Mouse (Mus musculus) embryonic facial prominence, embryonic 12.5 days (tissue): Measurements from ENCODE around the gene Dcaf8. TPM values are rescaled to one million over a fixed set of nuclear protein-coding genes. Genes with fewer than 3 reads are reported as not detected.
A peak's percentile ranks its signal among the peaks of the same experiment; 100 is the strongest.

Experiments used
- ATAC-seq: fragments of 200-750 bp; cut with Nextera tagmentation; 2 replicates; pipeline ENCODE4 v1.8.0; 2017; ENCODE audit not compliant: insufficient number of reproducible peaks, insufficient read depth, low FRiP score, low TSS enrichment
- H3K27ac ChIP-seq: fragments of 300-500 bp; sonication (generic); 2 replicates; pipeline ENCODE4 v1.5.1; 2016; ENCODE audit warnings: mild to moderate bottlenecking
- H3K27me3 ChIP-seq: fragments of 300-500 bp; sonication (generic); 2 replicates; pipeline ENCODE4 v1.6.1; 2016; ENCODE audit warnings: mild to moderate bottlenecking, moderate library complexity
- H3K36me3 ChIP-seq: fragments of 300-500 bp; sonication (generic); 2 replicates; pipeline ENCODE4 v1.6.1; 2016; ENCODE audit warnings: mild to moderate bottlenecking
- H3K4me1 ChIP-seq: fragments of 300-500 bp; sonication (generic); 2 replicates; pipeline ENCODE4 v1.6.1; 2016
- H3K4me2 ChIP-seq: fragments of 300-500 bp; sonication (generic); replicated peaks from 2 replicates; pipeline ENCODE4 v1.6.1; 2016; ENCODE audit warnings: mild to moderate bottlenecking, moderate library complexity
- H3K4me3 ChIP-seq: fragments of 300-500 bp; sonication (generic); 2 replicates; pipeline ENCODE4 v1.5.1; 2016; ENCODE audit warnings: mild to moderate bottlenecking
- H3K9ac ChIP-seq: fragments of 300-500 bp; sonication (generic); 2 replicates; pipeline ENCODE4 v1.6.1; 2016; ENCODE audit warnings: mild to moderate bottlenecking, moderate library complexity
- H3K9me3 ChIP-seq: fragments of 300-500 bp; sonication (generic); 2 replicates; pipeline ENCODE4 v1.6.1; 2016; ENCODE audit warnings: mild to moderate bottlenecking, moderate library complexity
- WGBS: fragments of 180-500 bp; shearing (Covaris S2); methylation state at CpG from one replicate; pipeline ENCODE4 v1.1.7; 2016; 5-methylcytosine and 5-hydroxymethylcytosine counted together
- polyA plus RNA-seq: library from polyadenylated mRNA; unstranded; fragments of >200 nt; fragmentation: Nextera tagmentation; extraction: Ambion mirVana; gene quantifications from 2 replicates; pipeline ENCODE4 v1.2.1, GENCODE M21; 2016

Dcaf8 gene
- polyA plus RNA-seq, 1 experiment from 2014 or later: 171 TPM

- WGBS: 89% methylated on average over 8 of the region's 8 CpGs
Observed at GRCm38 (mm10) chr1:172198316-172198715, 50.4 kb downstream of the Dcaf8 start.

GRCm38 (mm10) chr1:172198996-172199395 is 51.1 kb downstream of the Dcaf8 start:
- H3K36me3 ChIP-seq: peaks cover 77% of the 10 kb centered on the region
- no peaks in the 10 kb centered on the region for H3K27me3 ChIP-seq
- no peak for ATAC-seq
- no peak overlapping the region for H3K9ac ChIP-seq
- no peak overlapping the region for H3K27ac ChIP-seq
- no peak overlapping the region for H3K4me3 ChIP-seq
- no peaks in the 10 kb centered on the region for H3K9me3 ChIP-seq
- no peak overlapping the region for H3K4me2 ChIP-seq
- peaks cover 36% of the 10 kb centered on the region for H3K4me1 ChIP-seq
- WGBS: 90% methylated on average over 4 of the region's 4 CpGs

More at GRCm38 (mm10) chr1:172198316-172198715, 50.4 kb downstream of the Dcaf8 start:
- no peaks in the 10 kb centered on the region for H3K9me3 ChIP-seq
- no peaks in the 10 kb centered on the region for H3K27me3 ChIP-seq
- H3K36me3 ChIP-seq: peaks cover 82% of the 10 kb centered on the region
- no peak overlapping the region for H3K9ac ChIP-seq
- no peak overlapping the region for H3K4me2 ChIP-seq
- peaks cover 30% of the 10 kb centered on the region for H3K4me1 ChIP-seq
- no peak overlapping the region for H3K27ac ChIP-seq
- no peak overlapping the region for H3K4me3 ChIP-seq
- no peak for ATAC-seq

- Histone ChIP-seq H3K4me1 (peaks cover 48% of the 10 kb centered on the region), H3K27ac (peak overlapping the region; percentile 23; the same call in 1 of the 2 replicates)
- no peak for ATAC-seq
Observed at GRCm38 (mm10) chr1:172200161-172200560, 52.3 kb downstream of the Dcaf8 start.

GRCm38 (mm10) chr1:172200871-172201447 is 53.1 kb downstream of the Dcaf8 start:
- peak overlapping the region; percentile 71 for H3K27ac ChIP-seq
- H3K9ac ChIP-seq: no peak overlapping the region
- no peaks in the 10 kb centered on the region for H3K9me3 ChIP-seq
- peaks cover 55% of the 10 kb centered on the region for H3K4me1 ChIP-seq
- H3K36me3 ChIP-seq: peaks cover 57% of the 10 kb centered on the region
- no peak for ATAC-seq
- no peak overlapping the region for H3K4me3 ChIP-seq
- H3K27me3 ChIP-seq: no peaks in the 10 kb centered on the region
- H3K4me2 ChIP-seq: no peak overlapping the region; the same call in 1 of the 2 replicates
- 38% methylated on average over 7 of the region's 7 CpGs for WGBS

More at GRCm38 (mm10) chr1:172200161-172200560, 52.3 kb downstream of the Dcaf8 start:
- Histone ChIP-seq H3K9ac (no peak overlapping the region), H3K27me3 (no peaks in the 10 kb centered on the region), H3K36me3 (peaks cover 65% of the 10 kb centered on the region), H3K4me3 (no peak overlapping the region), H3K4me2 (no peak overlapping the region), H3K9me3 (no peaks in the 10 kb centered on the region)
- 76% methylated on average over 5 of the region's 5 CpGs for WGBS

- 23% methylated on average over 14 of the region's 14 CpGs for WGBS
- no peak overlapping the region for H3K4me3 ChIP-seq
- peaks cover 61% of the 10 kb centered on the region for H3K4me1 ChIP-seq
Observed at GRCm38 (mm10) chr1:172201967-172202880, 54.3 kb downstream of the Dcaf8 start.

GRCm38 (mm10) chr1:172202894-172203522 is 55.1 kb downstream of the Dcaf8 start:
- Histone ChIP-seq H3K9ac (no peak overlapping the region), H3K9me3 (no peaks in the 10 kb centered on the region), H3K36me3 (peaks cover 37% of the 10 kb centered on the region), H3K27me3 (no peaks in the 10 kb centered on the region), H3K4me1 (peaks cover 64% of the 10 kb centered on the region), H3K27ac (peak overlapping the region; percentile 83), H3K4me2 (peak overlapping the region; percentile 77), H3K4me3 (no peak overlapping the region)
- peak; percentile 7; the same call in 1 of the 2 replicates for ATAC-seq
- WGBS: 24% methylated on average over 2 of the region's 2 CpGs

More at GRCm38 (mm10) chr1:172201967-172202880, 54.3 kb downstream of the Dcaf8 start:
- ATAC-seq: no peak
- Histone ChIP-seq H3K9me3 (no peaks in the 10 kb centered on the region), H3K27me3 (no peaks in the 10 kb centered on the region), H3K27ac (peak overlapping the region; percentile 83), H3K36me3 (peaks cover 45% of the 10 kb centered on the region), H3K4me2 (peak overlapping the region; percentile 77), H3K9ac (peak overlapping the region; percentile 27; the same call in 1 of the 2 replicates)

- H3K4me1 ChIP-seq: peaks cover 64% of the 10 kb centered on the region
- peak overlapping the region; percentile 83 for H3K27ac ChIP-seq
- no peak for ATAC-seq
- H3K4me3 ChIP-seq: no peak overlapping the region
- H3K27me3 ChIP-seq: no peaks in the 10 kb centered on the region
- H3K9ac ChIP-seq: no peak overlapping the region
- H3K4me2 ChIP-seq: peak overlapping the region; percentile 77
- 7% methylated on average over 4 of the region's 4 CpGs for WGBS
- H3K36me3 ChIP-seq: peaks cover 31% of the 10 kb centered on the region
- no peaks in the 10 kb centered on the region for H3K9me3 ChIP-seq
Observed at GRCm38 (mm10) chr1:172203566-172203965, 55.7 kb downstream of the Dcaf8 start.

GRCm38 (mm10) chr1:172204033-172204813 is 56.3 kb downstream of the Dcaf8 start:
- no peak overlapping the region; the same call in 1 of the 2 replicates for H3K9ac ChIP-seq
- peak overlapping the region; percentile 77 for H3K4me2 ChIP-seq
- ATAC-seq: no peak

GRCm38 (mm10) chr1:172204814-172205740 is 57.2 kb downstream of the Dcaf8 start:
- ATAC-seq: no peak
- Histone ChIP-seq H3K27me3 (no peaks in the 10 kb centered on the region), H3K36me3 (peaks cover 17% of the 10 kb centered on the region), H3K4me1 (peaks cover 64% of the 10 kb centered on the region), H3K27ac (peak overlapping the region; percentile 83), H3K4me2 (peak overlapping the region; percentile 77), H3K9ac (peak overlapping the region; percentile 79), H3K9me3 (no peaks in the 10 kb centered on the region), H3K4me3 (peak overlapping the region; percentile 65)
- 39% methylated on average over 15 of the region's 15 CpGs for WGBS

More at GRCm38 (mm10) chr1:172204033-172204813, 56.3 kb downstream of the Dcaf8 start:
- Histone ChIP-seq H3K4me1 (peaks cover 64% of the 10 kb centered on the region), H3K9me3 (no peaks in the 10 kb centered on the region), H3K4me3 (peak overlapping the region; percentile 65; the same call in 1 of the 2 replicates), H3K36me3 (peaks cover 26% of the 10 kb centered on the region), H3K27me3 (no peaks in the 10 kb centered on the region), H3K27ac (peak overlapping the region; percentile 83)
- WGBS: 27% methylated on average over 9 of the region's 9 CpGs

- no peaks in the 10 kb centered on the region for H3K27me3 ChIP-seq
- peak overlapping the region; percentile 65 for H3K4me3 ChIP-seq
- 11% methylated on average over 3 of the region's 3 CpGs for WGBS
- peak overlapping the region; percentile 79 for H3K9ac ChIP-seq
- peak overlapping the region; percentile 77 for H3K4me2 ChIP-seq
- no peaks in the 10 kb centered on the region for H3K9me3 ChIP-seq
- H3K27ac ChIP-seq: peak overlapping the region; percentile 80
- ATAC-seq: no peak
- H3K36me3 ChIP-seq: peaks cover 11% of the 10 kb centered on the region; the same call in 1 of the 2 replicates
- peaks cover 58% of the 10 kb centered on the region for H3K4me1 ChIP-seq
Observed at GRCm38 (mm10) chr1:172205741-172206087, 57.8 kb downstream of the Dcaf8 start.
